Mouse (Mus musculus) kidney, postnatal 0 days (tissue): Measurements from ENCODE around the gene Ckmt2. TPM values are rescaled to one million over a fixed set of nuclear protein-coding genes. Genes with fewer than 3 reads are reported as not detected.

Experiments used
- ATAC-seq: fragments of 200-750 bp; cut with Nextera tagmentation; replicated peaks from 2 replicates; pipeline ENCODE4 v1.8.0; 2017; ENCODE audit warnings: low read depth, moderate number of reproducible peaks, moderate TSS enrichment, moderate library complexity; ENCODE audit not compliant: low FRiP score
- DNase-seq: peaks from one replicate; pipeline ENCODE4 v3.0.0-alpha.2; 2016; ENCODE audit warnings: low spot score
- H3K27ac ChIP-seq: fragments of 300-500 bp; sonication (generic); 2 replicates; pipeline ENCODE4 v1.5.1; 2014; ENCODE audit warnings: mild to moderate bottlenecking
- H3K27me3 ChIP-seq: fragments of 300-500 bp; sonication (generic); 2 replicates; pipeline ENCODE4 v1.6.1; 2014; ENCODE audit warnings: low read length, mixed read lengths; ENCODE audit not compliant: insufficient read depth
- H3K36me3 ChIP-seq: fragments of 300-500 bp; sonication (generic); 2 replicates; pipeline ENCODE4 v1.6.1; 2014; ENCODE audit warnings: low read length, mixed read lengths; ENCODE audit not compliant: insufficient read depth
- H3K4me1 ChIP-seq: fragments of 300-500 bp; sonication (generic); replicated peaks from 2 replicates; pipeline ENCODE4 v1.6.1; 2014; ENCODE audit warnings: antibody characterized with exemption, low read length, mixed read lengths; ENCODE audit not compliant: insufficient read depth
- H3K4me2 ChIP-seq: fragments of 300-500 bp; sonication (generic); 2 replicates; pipeline ENCODE4 v1.6.1; 2014; ENCODE audit warnings: mild to moderate bottlenecking, low read length, moderate library complexity, mixed read lengths
- H3K4me3 ChIP-seq: fragments of 300-500 bp; sonication (generic); replicated peaks from 2 replicates; pipeline ENCODE4 v1.5.1; 2014; ENCODE audit warnings: low read depth, low read length
- H3K9ac ChIP-seq: fragments of 300-500 bp; sonication (generic); 2 replicates; pipeline ENCODE4 v1.6.1; 2014; ENCODE audit warnings: low read depth, low read length
- H3K9me3 ChIP-seq: fragments of 300-500 bp; sonication (generic); replicated peaks from 2 replicates; pipeline ENCODE4 v1.6.1; 2016; ENCODE audit warnings: low read length, inconsistent platforms, mixed read lengths
- CTCF ChIP-seq: IDR thresholded peaks from 2 replicates; pipeline ENCODE4 v1.5.1; 2016; ENCODE audit warnings: antibody characterized with exemption, low read depth, mild to moderate bottlenecking, moderate library complexity
- WGBS: fragments of 180-500 bp; shearing (Covaris S2); extraction: QIAGEN DNeasy Blood & Tissue Kit; methylation state at CpG from one replicate; pipeline ENCODE4 v1.1.7; 2014; 5-methylcytosine and 5-hydroxymethylcytosine counted together
- polyA plus RNA-seq: library from polyadenylated mRNA; unstranded; fragments of >200 nt; fragmentation: Nextera tagmentation; extraction: Ambion mirVana; gene quantifications from 2 replicates; pipeline ENCODE4 v1.2.1, GENCODE M21; 2015

The Ckmt2 gene
- polyA plus RNA-seq, 1 experiment from 2014 or later = 0.14 TPM

GRCm38 (mm10) chr13:91890031-91890619, 13.4 kb upstream of the Ckmt2 start:
- no peaks in the 10 kb centered on the region for H3K27me3 ChIP-seq
- TF ChIP-seq CTCF = no peak
- no peaks in the 10 kb centered on the region for H3K9me3 ChIP-seq
- H3K9ac ChIP-seq = no peak overlapping the region
- no peaks in the 10 kb centered on the region for H3K36me3 ChIP-seq
- no peak for ATAC-seq
- H3K27ac ChIP-seq = no peak overlapping the region
- H3K4me1 ChIP-seq = no peaks in the 10 kb centered on the region
- no peak overlapping the region for H3K4me2 ChIP-seq
- WGBS = 83% methylated on average over 6 of the region's 6 CpGs
- no peak overlapping the region for H3K4me3 ChIP-seq
- DNase-seq = no peak

GRCm38 (mm10) chr13:91884714-91885386, 8.2 kb upstream of the Ckmt2 start:
- ATAC-seq (no peak), DNase-seq (no peak)
- WGBS = 87% methylated on average over 5 of the region's 5 CpGs
- H3K9ac ChIP-seq = no peak overlapping the region
- no peak overlapping the region for H3K4me3 ChIP-seq
- no peak for TF ChIP-seq CTCF
- H3K36me3 ChIP-seq = no peaks in the 10 kb centered on the region
- no peak overlapping the region for H3K4me2 ChIP-seq
- H3K27ac ChIP-seq = no peak overlapping the region
- no peaks in the 10 kb centered on the region for H3K4me1 ChIP-seq
- no peaks in the 10 kb centered on the region for H3K9me3 ChIP-seq
- no peaks in the 10 kb centered on the region for H3K27me3 ChIP-seq

- no peaks in the 10 kb centered on the region for H3K27me3 ChIP-seq
- H3K36me3 ChIP-seq = no peaks in the 10 kb centered on the region
- no peak overlapping the region for H3K9ac ChIP-seq
- H3K4me1 ChIP-seq = no peaks in the 10 kb centered on the region
- DNase-seq (peak; percentile 61), ATAC-seq (no peak)
- no peak overlapping the region for H3K4me3 ChIP-seq
- WGBS = 61% methylated on average over 9 of the region's 9 CpGs
- H3K9me3 ChIP-seq = no peaks in the 10 kb centered on the region
- peak; percentile 75 for TF ChIP-seq CTCF
- no peak overlapping the region for H3K27ac ChIP-seq
- no peak overlapping the region for H3K4me2 ChIP-seq
Observed at GRCm38 (mm10) chr13:91881837-91882480, 5.3 kb upstream of the Ckmt2 start.

GRCm38 (mm10) chr13:91880256-91880655, 3.6 kb upstream of the Ckmt2 start:
- ATAC-seq (no peak), DNase-seq (no peak)
- H3K4me1 ChIP-seq = no peaks in the 10 kb centered on the region
- no peak overlapping the region for H3K4me2 ChIP-seq
- H3K36me3 ChIP-seq = no peaks in the 10 kb centered on the region
- 82% methylated on average over 4 of the region's 4 CpGs for WGBS
- no peaks in the 10 kb centered on the region for H3K9me3 ChIP-seq
- TF ChIP-seq CTCF = no peak
- no peak overlapping the region for H3K27ac ChIP-seq
- no peak overlapping the region for H3K9ac ChIP-seq
- no peak overlapping the region for H3K4me3 ChIP-seq
- no peaks in the 10 kb centered on the region for H3K27me3 ChIP-seq

DNA sequence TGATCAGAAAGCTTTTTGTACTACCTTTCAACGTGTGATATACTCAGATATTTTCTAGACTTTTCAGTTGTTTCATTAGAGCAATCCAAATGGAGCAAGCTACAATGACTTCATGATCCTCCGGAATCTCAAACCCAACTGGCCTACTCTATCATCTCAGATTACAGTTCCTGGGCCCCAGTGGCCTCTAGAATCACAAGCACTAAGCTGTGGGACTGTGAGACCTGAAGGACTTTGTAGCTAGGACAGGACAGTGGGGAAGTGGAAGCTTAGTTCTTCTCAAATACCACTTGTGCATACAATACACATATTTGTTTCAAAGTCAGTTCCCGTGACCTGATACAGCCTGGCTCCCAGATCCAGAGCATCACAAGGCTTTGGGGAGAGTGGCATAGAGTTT, 1.3 kb upstream of the Ckmt2 start:
- Histone ChIP-seq H3K4me3 (no peak overlapping the region), H3K4me1 (no peaks in the 10 kb centered on the region), H3K27ac (no peak overlapping the region), H3K9ac (no peak overlapping the region), H3K36me3 (no peaks in the 10 kb centered on the region), H3K4me2 (no peak overlapping the region), H3K27me3 (no peaks in the 10 kb centered on the region), H3K9me3 (no peaks in the 10 kb centered on the region)
- TF ChIP-seq CTCF = no peak
- ATAC-seq (no peak), DNase-seq (no peak)
- 79% methylated on average over 3 of the region's 3 CpGs for whole genome bisulfite sequencing

GRCm38 (mm10) chr13:91877350-91877749, 665 bp upstream of the Ckmt2 start:
- Histone ChIP-seq H3K36me3 (no peaks in the 10 kb centered on the region), H3K4me2 (no peak overlapping the region), H3K9ac (no peak overlapping the region), H3K4me3 (no peak overlapping the region), H3K9me3 (no peaks in the 10 kb centered on the region), H3K27ac (no peak overlapping the region), H3K4me1 (no peaks in the 10 kb centered on the region), H3K27me3 (no peaks in the 10 kb centered on the region)
- TF ChIP-seq CTCF = no peak
- DNase-seq = no peak
- WGBS = 77% methylated on average over 10 of the region's 10 CpGs
- no peak for ATAC-seq
